Mouse (Mus musculus) heart, embryonic 15.5 days (tissue): Measurements from ENCODE around the gene Map4k2. TPM values are rescaled to one million over a fixed set of nuclear protein-coding genes. Genes with fewer than 3 reads are reported as not detected.

Experiments used
- ATAC-seq: fragments of 200-750 bp; cut with Nextera tagmentation; replicated peaks from 2 replicates; pipeline ENCODE4 v1.8.0; 2017; ENCODE audit warnings: low read depth, moderate TSS enrichment; ENCODE audit not compliant: insufficient number of reproducible peaks, insufficient read depth, low FRiP score
- H3K27ac ChIP-seq: fragments of 300-500 bp; sonication (generic); 2 replicates; pipeline ENCODE4 v1.5.1; 2015; ENCODE audit warnings: mild to moderate bottlenecking, inconsistent platforms
- H3K27me3 ChIP-seq: fragments of 300-500 bp; sonication (generic); 2 replicates; pipeline ENCODE4 v1.6.1; 2015; ENCODE audit warnings: inconsistent platforms
- H3K36me3 ChIP-seq: fragments of 300-500 bp; sonication (generic); 2 replicates; pipeline ENCODE4 v1.6.1; 2015; ENCODE audit warnings: mild to moderate bottlenecking, inconsistent platforms
- H3K4me1 ChIP-seq: fragments of 300-500 bp; sonication (generic); replicated peaks from 2 replicates; pipeline ENCODE4 v1.6.1; 2015; ENCODE audit warnings: inconsistent platforms
- H3K4me2 ChIP-seq: fragments of 300-500 bp; sonication (generic); 2 replicates; pipeline ENCODE4 v1.6.1; 2015; ENCODE audit warnings: inconsistent platforms, mild to moderate bottlenecking, moderate library complexity
- H3K4me3 ChIP-seq: fragments of 300-500 bp; sonication (generic); 2 replicates; pipeline ENCODE4 v1.5.1; 2015; ENCODE audit warnings: mild to moderate bottlenecking, inconsistent platforms
- H3K9ac ChIP-seq: fragments of 300-500 bp; sonication (generic); 2 replicates; pipeline ENCODE4 v1.6.1; 2015; ENCODE audit warnings: mild to moderate bottlenecking, inconsistent platforms
- H3K9me3 ChIP-seq: fragments of 300-500 bp; sonication (generic); replicated peaks from 2 replicates; pipeline ENCODE4 v1.6.1; 2016; ENCODE audit warnings: inconsistent platforms
- WGBS: fragments of 180-500 bp; shearing (Covaris S2); methylation state at CpG from one replicate; pipeline ENCODE4 v1.1.7; 2015; ENCODE audit warnings: mixed read lengths; 5-methylcytosine and 5-hydroxymethylcytosine counted together
- polyA plus RNA-seq: library from polyadenylated mRNA; unstranded; fragments of >200 nt; fragmentation: Nextera tagmentation; extraction: Ambion mirVana; gene quantifications from 2 replicates; pipeline ENCODE4 v1.2.1, GENCODE M21; 2015

Map4k2 gene
- polyA plus RNA-seq, 1 experiment from 2014 or later = 12.6 TPM

DNA sequence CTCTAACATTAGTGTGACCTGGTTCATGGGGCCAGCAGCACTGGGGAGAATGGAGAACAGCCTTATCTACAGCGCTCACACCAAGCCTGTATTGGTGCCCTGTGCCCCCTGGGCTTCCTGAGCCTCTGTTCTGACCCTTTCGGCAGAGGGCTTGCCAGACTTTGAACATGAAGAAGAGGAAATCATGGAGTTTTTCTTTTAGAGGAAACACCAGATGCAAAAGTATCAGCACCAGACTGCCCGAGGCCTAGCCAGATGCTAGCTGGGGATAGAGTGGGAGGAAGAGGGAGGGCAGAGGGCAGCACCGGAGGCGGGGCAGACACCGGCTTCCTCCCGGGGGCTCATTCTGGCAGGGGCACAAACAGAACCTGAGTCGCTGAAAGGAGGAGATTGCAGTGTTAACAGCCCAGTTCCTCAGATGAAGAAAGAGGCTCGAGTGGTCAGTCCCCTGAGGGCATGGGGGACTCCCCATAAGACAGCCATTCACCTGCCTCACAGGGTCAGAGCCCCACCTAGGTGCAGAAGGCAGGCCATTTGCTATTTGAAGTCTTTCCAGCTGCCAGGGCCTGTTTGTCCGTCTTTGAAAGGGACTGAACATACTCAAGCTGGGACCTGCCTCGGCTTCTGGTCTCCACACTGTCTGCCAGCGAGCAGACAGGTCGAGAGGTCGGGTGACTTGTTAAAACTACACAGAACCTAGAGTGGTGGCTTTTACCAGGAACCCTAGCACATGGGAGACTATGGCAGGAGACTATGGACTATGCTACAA lies 8.5 kb downstream of the Map4k2 start:
- no peak overlapping the region for H3K4me2 ChIP-seq
- H3K36me3 ChIP-seq = peaks cover 21% of the 10 kb centered on the region
- 38% methylated on average over 14 of the region's 14 CpGs for WGBS

DNA sequence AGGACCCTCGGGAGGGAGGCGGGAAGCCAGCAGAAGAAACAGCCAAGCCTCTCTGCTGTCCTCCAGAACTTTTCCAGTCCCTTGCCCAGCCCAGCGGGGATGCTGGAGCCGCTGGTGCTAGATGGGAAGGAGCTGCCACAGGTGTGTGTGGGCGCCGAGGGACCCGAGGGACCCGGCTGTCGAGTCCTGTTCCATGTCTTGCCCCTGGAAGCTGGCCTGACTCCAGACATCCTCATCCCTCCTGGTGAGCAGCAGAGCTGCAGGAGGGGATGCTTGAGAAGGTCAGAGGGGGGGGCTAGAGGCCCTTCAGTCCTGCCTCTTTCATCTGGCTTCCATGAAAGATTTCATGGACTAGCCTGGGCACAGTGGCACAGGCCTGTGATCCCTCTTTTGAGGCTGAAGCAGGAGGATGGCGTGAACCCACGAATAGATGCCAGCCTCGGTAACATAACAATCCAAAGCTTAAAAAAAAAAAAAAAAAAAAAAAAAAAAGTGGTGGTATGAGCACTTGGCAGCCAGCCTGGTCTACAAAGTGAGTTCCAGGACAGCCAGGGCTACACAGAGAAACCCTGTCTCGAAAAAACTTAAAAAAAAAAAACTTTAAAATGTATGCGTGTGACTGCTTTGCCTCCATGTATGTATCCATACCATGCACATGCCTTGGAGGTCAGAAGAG lies 10.6 kb downstream of the Map4k2 start:
- Histone ChIP-seq H3K4me1 (peaks cover 23% of the 10 kb centered on the region), H3K4me3 (no peak overlapping the region), H3K9me3 (no peaks in the 10 kb centered on the region), H3K36me3 (peaks cover 7% of the 10 kb centered on the region; the same call in 1 of the 2 replicates), H3K27ac (no peak overlapping the region), H3K27me3 (no peaks in the 10 kb centered on the region), H3K9ac (no peak overlapping the region), H3K4me2 (no peak overlapping the region)
- no peak for ATAC-seq
- WGBS = 55% methylated on average over 14 of the region's 14 CpGs

More for the DNA sequence above, 8.5 kb downstream of the Map4k2 start:
- ATAC-seq = peak; percentile 37
- H3K4me3 ChIP-seq = no peak overlapping the region
- 0 out of 2 replicates have a peak overlapping the region, but pooled peaks have one; percentile 8 for H3K9ac ChIP-seq
- H3K27me3 ChIP-seq = no peaks in the 10 kb centered on the region
- H3K27ac ChIP-seq = peak overlapping the region; percentile 59
- no peaks in the 10 kb centered on the region for H3K9me3 ChIP-seq
- H3K4me1 ChIP-seq = peaks cover 30% of the 10 kb centered on the region

DNA sequence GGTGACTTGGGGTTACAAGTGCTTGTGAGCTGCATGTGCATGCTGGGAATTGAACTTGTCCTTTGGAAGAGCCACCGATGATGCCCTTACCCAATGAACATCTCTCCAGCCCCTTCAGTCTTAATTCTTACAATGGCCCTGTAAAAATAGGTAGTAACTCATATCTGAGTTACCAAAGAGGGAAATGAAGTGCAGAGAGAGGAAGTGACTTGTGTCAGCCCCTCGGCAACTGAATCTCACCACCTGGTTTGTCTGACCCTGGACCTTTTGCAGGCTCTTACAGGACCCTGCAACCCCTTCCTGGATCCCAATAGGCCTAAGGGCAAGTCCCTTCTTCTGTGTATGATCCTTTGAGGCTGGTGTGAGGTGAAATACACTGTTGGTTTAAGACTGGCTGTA lies 11.2 kb downstream of the Map4k2 start:
- Histone ChIP-seq H3K9ac (no peak overlapping the region), H3K4me3 (no peak overlapping the region), H3K36me3 (0 out of 2 replicates have a peak, but pooled peaks cover 4% of the 10 kb centered on the region), H3K4me2 (no peak overlapping the region), H3K4me1 (peaks cover 23% of the 10 kb centered on the region), H3K9me3 (no peaks in the 10 kb centered on the region), H3K27ac (no peak overlapping the region), H3K27me3 (no peaks in the 10 kb centered on the region)
- 76% methylated on average over 2 of the region's 2 CpGs for WGBS
- no peak for ATAC-seq

DNA sequence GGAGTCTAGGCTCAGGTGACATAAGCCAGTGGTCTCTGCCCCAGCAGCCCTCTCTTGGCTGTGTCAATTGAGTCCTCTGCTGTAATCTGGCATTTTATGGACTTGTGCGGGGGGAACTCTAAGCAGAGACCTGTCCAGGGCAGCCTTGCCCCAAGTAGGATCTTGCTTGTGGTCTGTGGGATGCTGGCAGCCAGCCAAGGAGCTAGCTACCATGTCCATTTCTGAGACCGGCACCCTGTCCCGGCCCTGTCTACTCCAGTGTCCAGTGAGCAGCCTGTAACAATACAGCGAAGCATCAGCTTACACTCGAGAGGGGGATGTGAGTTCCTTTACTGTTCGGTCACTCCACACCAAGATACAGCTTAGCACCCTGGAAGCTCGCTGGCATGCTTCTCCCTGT lies 13.1 kb downstream of the Map4k2 start:
- Histone ChIP-seq H3K4me3 (no peak overlapping the region), H3K9ac (no peak overlapping the region), H3K27ac (no peak overlapping the region), H3K36me3 (0 out of 2 replicates have a peak, but pooled peaks cover 4% of the 10 kb centered on the region), H3K4me2 (no peak overlapping the region), H3K27me3 (no peaks in the 10 kb centered on the region), H3K4me1 (peaks cover 16% of the 10 kb centered on the region; the same call in 1 of the 2 replicates), H3K9me3 (no peaks in the 10 kb centered on the region)
- no peak for ATAC-seq
- 59% methylated on average over 7 of the region's 7 CpGs for WGBS

- Histone ChIP-seq H3K9ac (no peak overlapping the region), H3K27me3 (no peaks in the 10 kb centered on the region), H3K4me1 (peaks cover 16% of the 10 kb centered on the region), H3K4me2 (no peak overlapping the region), H3K9me3 (no peaks in the 10 kb centered on the region), H3K36me3 (peaks cover 12% of the 10 kb centered on the region), H3K4me3 (no peak overlapping the region), H3K27ac (no peak overlapping the region)
- no peak for ATAC-seq
- 89% methylated on average over 3 of the region's 3 CpGs for WGBS
Measured at GRCm38 (mm10) chr19:6361291-6361690, 20.4 kb downstream of the Map4k2 start.

DNA sequence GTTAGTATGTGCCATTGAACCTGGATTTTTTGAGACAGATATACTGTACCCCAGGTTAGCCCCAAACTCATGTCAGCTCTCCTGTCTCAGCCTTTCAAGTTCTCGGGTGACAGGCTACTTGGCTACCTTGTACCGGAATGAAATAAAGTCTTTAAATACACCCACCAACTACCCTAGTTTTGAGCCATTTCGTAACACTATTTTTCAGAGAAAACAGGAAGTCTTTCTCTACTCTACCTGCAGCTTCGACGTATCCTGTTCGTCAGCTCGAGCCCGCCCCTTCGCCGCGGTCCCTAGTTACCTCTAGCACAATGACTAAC lies 22.1 kb downstream of the Map4k2 start:
- H3K4me1 ChIP-seq = peaks cover 27% of the 10 kb centered on the region
- peak overlapping the region; percentile 99 for H3K4me3 ChIP-seq
- 2% methylated on average over 11 of the region's 11 CpGs for WGBS
- H3K27ac ChIP-seq = peak overlapping the region; percentile 99
- H3K9me3 ChIP-seq = no peaks in the 10 kb centered on the region
- H3K36me3 ChIP-seq = peaks cover 29% of the 10 kb centered on the region
- H3K27me3 ChIP-seq = no peaks in the 10 kb centered on the region
- H3K4me2 ChIP-seq = peak overlapping the region; percentile 61
- peak overlapping the region; percentile 41 for H3K9ac ChIP-seq
- ATAC-seq = no peak

DNA sequence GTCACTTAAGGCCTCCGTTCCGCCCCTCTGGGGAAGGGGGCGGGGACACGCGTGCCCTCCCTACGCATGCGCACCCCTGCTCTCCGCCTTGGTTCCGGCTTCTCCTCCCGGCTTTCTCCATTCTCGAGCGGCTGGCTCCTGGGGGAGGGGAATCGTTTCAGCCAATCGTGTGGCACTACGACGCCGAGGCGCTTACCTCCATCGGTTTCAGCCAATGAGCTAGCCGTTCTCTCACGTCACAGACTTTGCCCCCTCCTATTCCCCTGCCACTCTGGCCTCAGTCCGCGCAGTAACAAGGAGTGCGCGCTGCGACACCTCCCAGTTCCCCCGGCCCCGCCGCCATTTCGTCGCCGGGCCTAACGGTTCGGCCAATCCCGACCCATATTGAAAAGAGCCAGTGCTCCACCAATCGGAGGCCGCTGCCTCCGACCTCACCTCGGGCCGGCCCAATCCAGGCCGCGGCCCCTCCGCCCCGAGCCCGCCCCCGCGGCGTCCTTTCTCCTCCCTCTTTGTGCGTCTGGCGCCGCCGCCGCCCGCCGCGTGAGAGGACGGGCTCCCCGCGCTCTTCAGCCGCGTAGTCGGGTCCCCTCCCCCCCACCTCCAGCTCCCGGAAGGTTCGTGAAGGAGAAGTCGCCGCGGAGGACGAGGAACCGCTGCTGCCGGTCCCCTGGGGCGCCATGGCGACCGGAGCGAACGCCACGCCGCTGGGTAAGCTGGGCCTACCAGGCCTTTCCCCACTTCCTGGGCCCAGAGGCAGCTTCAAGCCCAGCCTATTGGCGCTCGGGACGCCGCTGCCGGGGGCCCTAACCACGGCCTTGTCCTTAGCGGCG lies 22.7 kb downstream of the Map4k2 start, which contains the start of gene Sf1:
Gene Sf1, plus strand, starts transcription at position 280 of the 830 bp plus-strand sequence.
- H3K4me3 ChIP-seq = peak within 1 kb of the TSS; percentile 99
- peaks cover 35% of the 10 kb centered on the region for H3K36me3 ChIP-seq
- H3K27ac ChIP-seq = peak within 1 kb of the TSS; percentile 99
- WGBS = 1% methylated on average over 85 of the region's 85 CpGs
- H3K9me3 ChIP-seq = no peaks in the 10 kb centered on the region
- H3K27me3 ChIP-seq = no peaks in the 10 kb centered on the region
- H3K9ac ChIP-seq = peak within 1 kb of the TSS; percentile 99
- peak; percentile 98 for ATAC-seq
- peak within 1 kb of the TSS; percentile 89 for H3K4me2 ChIP-seq
- peaks cover 27% of the 10 kb centered on the region for H3K4me1 ChIP-seq

GRCm38 (mm10) chr19:6364317-6364725 lies 23.4 kb downstream of the Map4k2 start:
- ATAC-seq = no peak
- peak overlapping the region; percentile 89 for H3K4me2 ChIP-seq
- H3K9ac ChIP-seq = peak overlapping the region; percentile 99
- H3K27me3 ChIP-seq = no peaks in the 10 kb centered on the region
- H3K4me3 ChIP-seq = peak overlapping the region; percentile 99
- H3K27ac ChIP-seq = peak overlapping the region; percentile 99
- peaks cover 27% of the 10 kb centered on the region for H3K4me1 ChIP-seq
- WGBS = under 1% methylated on average over 54 of the region's 55 CpGs
- no peaks in the 10 kb centered on the region for H3K9me3 ChIP-seq
- H3K36me3 ChIP-seq = peaks cover 40% of the 10 kb centered on the region

DNA sequence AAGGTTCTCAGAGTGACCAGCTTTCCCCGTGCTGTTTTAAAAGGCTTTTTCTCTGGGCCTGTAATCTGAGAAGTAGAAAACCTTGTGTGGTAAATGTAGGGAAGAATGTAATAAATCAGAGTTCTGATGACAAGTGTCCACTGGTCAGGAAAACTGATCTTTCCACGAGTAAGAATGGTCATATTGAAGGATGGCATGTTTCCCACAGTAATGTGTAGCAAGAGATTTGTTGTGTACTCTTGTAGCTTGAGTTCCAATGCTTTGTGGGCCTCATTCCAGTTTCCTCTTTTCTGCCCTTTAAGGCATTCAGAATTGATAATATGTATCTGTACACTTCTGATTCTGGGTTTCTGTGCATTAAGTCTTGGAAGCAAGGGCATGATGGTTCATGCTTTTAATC lies 23.9 kb downstream of the Map4k2 start:
- Histone ChIP-seq H3K36me3 (peaks cover 46% of the 10 kb centered on the region), H3K4me1 (peaks cover 27% of the 10 kb centered on the region), H3K9me3 (no peaks in the 10 kb centered on the region), H3K4me2 (peak overlapping the region; percentile 89), H3K9ac (peak overlapping the region; percentile 99), H3K27me3 (no peaks in the 10 kb centered on the region), H3K4me3 (peak overlapping the region; percentile 99), H3K27ac (peak overlapping the region; percentile 99)
- no peak for ATAC-seq
- WGBS = 0% methylated on average over 2 of the region's 2 CpGs

DNA sequence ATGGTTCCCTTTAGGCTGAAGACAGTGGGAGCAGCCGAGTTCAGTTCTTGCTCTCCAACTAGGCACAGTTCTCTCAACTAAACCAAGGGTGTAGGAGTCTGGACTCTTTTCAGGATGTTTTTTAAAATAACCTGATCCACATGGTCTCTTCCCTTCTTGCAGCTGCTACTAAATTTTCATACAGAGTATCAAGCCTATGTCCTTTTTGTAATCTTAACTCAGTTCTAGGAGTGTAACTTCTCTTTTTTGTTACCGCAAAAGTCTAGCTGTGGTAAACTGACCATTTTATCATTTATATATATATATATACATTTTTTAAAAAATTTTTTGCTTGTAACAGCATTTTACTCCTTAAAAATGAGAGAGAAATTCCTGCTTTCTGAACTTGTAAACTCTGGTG lies 29.2 kb downstream of the Map4k2 start:
- Histone ChIP-seq H3K4me2 (no peak overlapping the region), H3K36me3 (peaks cover 96% of the 10 kb centered on the region), H3K9me3 (no peaks in the 10 kb centered on the region), H3K27me3 (no peaks in the 10 kb centered on the region), H3K9ac (no peak overlapping the region), H3K4me1 (peaks cover 28% of the 10 kb centered on the region), H3K27ac (no peak overlapping the region), H3K4me3 (no peak overlapping the region)
- WGBS = 84% methylated on average over 2 of the region's 2 CpGs
- ATAC-seq = no peak

GRCm38 (mm10) chr19:6372433-6372832 lies 31.5 kb downstream of the Map4k2 start:
- Histone ChIP-seq H3K9me3 (no peaks in the 10 kb centered on the region), H3K27ac (no peak overlapping the region), H3K4me2 (no peak overlapping the region), H3K9ac (no peak overlapping the region), H3K4me3 (no peak overlapping the region), H3K36me3 (peaks cover 98% of the 10 kb centered on the region), H3K4me1 (peaks cover 27% of the 10 kb centered on the region), H3K27me3 (no peaks in the 10 kb centered on the region)
- no peak for ATAC-seq
- 90% methylated on average over 3 of the region's 3 CpGs for WGBS
